Mouse (Mus musculus): ENCODE data around the gene Tlcd2. TPM values are rescaled to one million over a fixed set of nuclear protein-coding genes. Genes with fewer than 3 reads are reported as not detected.

Gene Tlcd2
- total RNA-seq, 2 experiments from 2014 or later: 6.7 to 17.8 TPM

GRCm38 (mm10) chr11:75509741-75510626 lies 48.5 kb downstream of the Tlcd2 start, which contains the start of gene Rilp:
Rilp (plus strand) TSS chr11:75510094.
- peak; percentile 51 for ATAC-seq (replicated peaks; ENCODE audit: low FRiP score, poor library complexity, severe bottlenecking)

- peak; percentile 90 for ATAC-seq (replicated peaks; ENCODE audit: low FRiP score, poor library complexity, severe bottlenecking)
These were observed 49.1 kb downstream of the Tlcd2 start for GRCm38 (mm10) chr11:75510627-75510993.

GRCm38 (mm10) chr11:75511213-75511612 lies 49.7 kb downstream of the Tlcd2 start:
- no peak for ATAC-seq (replicated peaks; ENCODE audit: low FRiP score, poor library complexity, severe bottlenecking)

GRCm38 (mm10) chr11:75512301-75513018 lies 50.9 kb downstream of the Tlcd2 start:
- ATAC-seq (replicated peaks; ENCODE audit: low FRiP score, poor library complexity, severe bottlenecking): no peak

- ATAC-seq (replicated peaks; ENCODE audit: low FRiP score, poor library complexity, severe bottlenecking): no peak
These were observed 51.8 kb downstream of the Tlcd2 start, which contains the start of gene Scarf1 for GRCm38 (mm10) chr11:75513336-75513735. Scarf1 (plus strand) TSS chr11:75513540.

GRCm38 (mm10) chr11:75515186-75515585 lies 53.7 kb downstream of the Tlcd2 start:
- ATAC-seq (replicated peaks; ENCODE audit: low FRiP score, poor library complexity, severe bottlenecking): no peak

GRCm38 (mm10) chr11:75519834-75520633 lies 58.5 kb downstream of the Tlcd2 start:
- 0 out of 2 replicates have a peak, but pooled peaks have one; percentile 21 for ATAC-seq (replicated peaks; ENCODE audit: low FRiP score, poor library complexity, severe bottlenecking)

Other genes with a start within 250 kb of the Tlcd2 start
- gene Rpa1, start 113.4 kb upstream of the Tlcd2 start, total RNA-seq (2015; ENCODE audit: low replicate concordance): 76.7 and 95.5 TPM in 2 replicates
- 100 and 110 TPM in 2 replicates for gene Rpa1, start 113.4 kb upstream of the Tlcd2 start, total RNA-seq (2017; ENCODE audit: low replicate concordance)
- gene Smyd4, start 113.3 kb upstream of the Tlcd2 start, total RNA-seq (2015; ENCODE audit: low replicate concordance): 6.1 and 8.4 TPM in 2 replicates
- 1.1 and 5.3 TPM in 2 replicates for gene Smyd4, start 113.3 kb upstream of the Tlcd2 start, total RNA-seq (2017; ENCODE audit: low replicate concordance)
- 2.9 and 26.0 TPM in 2 replicates for gene Serpinf1, start 39.0 kb upstream of the Tlcd2 start, total RNA-seq (2015; ENCODE audit: low replicate concordance)
- 2.2 TPM in 1 of 2 replicates, not detected in the other for gene Serpinf1, start 39.0 kb upstream of the Tlcd2 start, total RNA-seq (2017; ENCODE audit: low replicate concordance)
- 2.2 TPM in 1 of 2 replicates, not detected in the other for gene Serpinf2, start 22.1 kb upstream of the Tlcd2 start, total RNA-seq (2015; ENCODE audit: low replicate concordance)
- 0.98 and 1.5 TPM in 2 replicates for gene Serpinf2, start 22.1 kb upstream of the Tlcd2 start, total RNA-seq (2017; ENCODE audit: low replicate concordance)
- 39.0 and 53.3 TPM in 2 replicates for gene Wdr81, start 7.0 kb upstream of the Tlcd2 start, total RNA-seq (2015; ENCODE audit: low replicate concordance)
- gene Wdr81, start 7.0 kb upstream of the Tlcd2 start, total RNA-seq (2017; ENCODE audit: low replicate concordance): 45.6 and 48.8 TPM in 2 replicates
- gene Prpf8, start 25.1 kb downstream of the Tlcd2 start, total RNA-seq (2015; ENCODE audit: low replicate concordance): 69.6 and 70.0 TPM in 2 replicates
- gene Prpf8, start 25.1 kb downstream of the Tlcd2 start, total RNA-seq (2017; ENCODE audit: low replicate concordance): 53.6 and 56.5 TPM in 2 replicates
- gene Rilp, start 48.4 kb downstream of the Tlcd2 start, total RNA-seq (2015; ENCODE audit: low replicate concordance): not detected in 2 replicates
- 0.26 and 1.3 TPM in 2 replicates for gene Rilp, start 48.4 kb downstream of the Tlcd2 start, total RNA-seq (2017; ENCODE audit: low replicate concordance)
- gene Scarf1, start 51.8 kb downstream of the Tlcd2 start, total RNA-seq (2015; ENCODE audit: low replicate concordance): not detected in 2 replicates
- 0.15 TPM in 1 of 2 replicates, not detected in the other for gene Scarf1, start 51.8 kb downstream of the Tlcd2 start, total RNA-seq (2017; ENCODE audit: low replicate concordance)
- gene Slc43a2, start 70.0 kb downstream of the Tlcd2 start, total RNA-seq (2015; ENCODE audit: low replicate concordance): 4.3 and 6.3 TPM in 2 replicates
- gene Slc43a2, start 70.0 kb downstream of the Tlcd2 start, total RNA-seq (2017; ENCODE audit: low replicate concordance): 4.5 and 8.2 TPM in 2 replicates
- gene Pitpna, start 126.4 kb downstream of the Tlcd2 start, total RNA-seq (2015; ENCODE audit: low replicate concordance): 39.8 and 49.4 TPM in 2 replicates
- 18.0 and 33.4 TPM in 2 replicates for gene Pitpna, start 126.4 kb downstream of the Tlcd2 start, total RNA-seq (2017; ENCODE audit: low replicate concordance)
- gene Inpp5k, start 169.3 kb downstream of the Tlcd2 start, total RNA-seq (2015; ENCODE audit: low replicate concordance): 36.8 and 78.8 TPM in 2 replicates
- gene Inpp5k, start 169.3 kb downstream of the Tlcd2 start, total RNA-seq (2017; ENCODE audit: low replicate concordance): 38.4 and 46.3 TPM in 2 replicates
- 15.5 and 22.2 TPM in 2 replicates for gene Myo1c, start 188.8 kb downstream of the Tlcd2 start, total RNA-seq (2015; ENCODE audit: low replicate concordance)
- gene Myo1c, start 188.8 kb downstream of the Tlcd2 start, total RNA-seq (2017; ENCODE audit: low replicate concordance): 17.3 and 21.2 TPM in 2 replicates
- 32.1 and 41.5 TPM in 2 replicates for gene Crk, start 217.5 kb downstream of the Tlcd2 start, total RNA-seq (2015; ENCODE audit: low replicate concordance)
- 43.8 and 83.8 TPM in 2 replicates for gene Crk, start 217.5 kb downstream of the Tlcd2 start, total RNA-seq (2017; ENCODE audit: low replicate concordance)